21 mouse cellular contexts compared by ENCODE assay signal in genomic region chr13:53064681-53065080, GRCm38 (mm10).
DNase-seq lines count a peak whose midpoint lies in the region; ATAC-seq lines count a peak whose summit lies in the region.
"Had no signal": no experiment of that assay in that cellular context is flagged by ENCODE, and none has a peak within 500 bp of the region (broad histone marks: within the 10 kb centered on the region; RNA-seq: fewer than 3 reads in every experiment).

No protein-coding gene starts in this region.

- ATAC-seq in kidney, embryonic 15.5 days (replicated peaks; ENCODE audit: low FRiP score): no peak
- ATAC-seq: forebrain, postnatal 0 days; midbrain, embryonic 16.5 days had no signal

- H3K4me2 ChIP-seq in kidney, embryonic 15.5 days: no peak overlapping the region
- H3K4me2 ChIP-seq: hindbrain, embryonic 13.5 days; limb, embryonic 15.5 days; neural tube, embryonic 13.5 days had no signal

- peaks cover 10% of the 10 kb centered on the region; the same call in 1 of the 2 replicates for H3K4me1 ChIP-seq in heart, embryonic 10.5 days
- H3K4me1 ChIP-seq in kidney, embryonic 15.5 days: peaks cover 18% of the 10 kb centered on the region
- H3K4me1 ChIP-seq in brown adipose tissue, adult 24 weeks (ENCODE audit: control insufficient read depth, insufficient read depth, insufficient read length, low read length): peaks cover 9% of the 10 kb centered on the region

- no peak overlapping the region for H3K9ac ChIP-seq in kidney, embryonic 15.5 days
- H3K9ac ChIP-seq: forebrain, postnatal 0 days; hindbrain, embryonic 13.5 days; limb, embryonic 15.5 days; neural tube, embryonic 13.5 days had no signal

- peak; percentile 22 to 25 for DNase-seq in heart, adult 18-20 months
- DNase-seq in heart, embryonic 10.5 days (ENCODE audit: low spot score): no peak
- DNase-seq in kidney, adult 8-10 months: peak; percentile 69 to 72
- peak; percentile 78 for DNase-seq in kidney, adult 9 months
- DNase-seq in c-Kit-positive CD71-positive TER-119-positive erythroid progenitor cells, embryonic 14.5 days (ENCODE audit: low spot score): no peak
- DNase-seq: adrenal gland, adult 2 months; cerebellum, adult 8-10 months; forebrain, postnatal 0 days; gastrocnemius, postnatal 36 days; layer of hippocampus, adult 9-11 months; right cerebral cortex, postnatal 4 days; thymus, adult 18-20 months had no signal

- no peaks in the 10 kb centered on the region for H3K27me3 ChIP-seq in heart, embryonic 10.5 days (ENCODE audit: insufficient read depth, poor library complexity, severe bottlenecking)
- H3K27me3 ChIP-seq in kidney, embryonic 15.5 days: peaks cover 3% of the 10 kb centered on the region; the same call in 1 of the 2 replicates
- H3K27me3 ChIP-seq: hindbrain, embryonic 13.5 days; limb, embryonic 15.5 days; neural tube, embryonic 13.5 days had no signal

- no peak overlapping the region for H3K4me3 ChIP-seq in heart, embryonic 10.5 days
- H3K4me3 ChIP-seq in kidney, embryonic 15.5 days (replicated peaks): no peak overlapping the region
- no peak overlapping the region for H3K4me3 ChIP-seq in brown adipose tissue, adult 24 weeks (ENCODE audit: insufficient read depth, low read depth, low read length)
- H3K4me3 ChIP-seq: hindbrain, embryonic 13.5 days; limb, embryonic 15.5 days; midbrain, embryonic 10.5 days; myocyte; neural tube, embryonic 13.5 days had no signal

- 86% methylated on average over 1 of the region's 1 CpGs for WGBS in heart, embryonic 10.5 days
- WGBS in kidney, embryonic 15.5 days: 94% methylated on average over 1 of the region's 1 CpGs

- H3K27ac ChIP-seq in heart, embryonic 10.5 days: no peak overlapping the region
- H3K27ac ChIP-seq in kidney, embryonic 15.5 days: no peak overlapping the region
- peak overlapping the region; percentile 39; the same call in 1 of the 2 replicates for H3K27ac ChIP-seq in brown adipose tissue, adult 24 weeks (replicated peaks; ENCODE audit: low read depth, low read length)
- H3K27ac ChIP-seq: hindbrain, embryonic 13.5 days; kidney, postnatal 0 days; limb, embryonic 15.5 days; midbrain, embryonic 10.5 days; neural tube, embryonic 13.5 days had no signal

- no peaks in the 10 kb centered on the region for H3K36me3 ChIP-seq in heart, embryonic 10.5 days
- no peaks in the 10 kb centered on the region for H3K36me3 ChIP-seq in kidney, embryonic 15.5 days
- H3K36me3 ChIP-seq: hindbrain, embryonic 13.5 days; limb, embryonic 15.5 days; midbrain, embryonic 10.5 days; neural tube, embryonic 13.5 days had no signal

- no peaks in the 10 kb centered on the region for H3K9me3 ChIP-seq in heart, embryonic 10.5 days
- no peaks in the 10 kb centered on the region for H3K9me3 ChIP-seq in kidney, embryonic 15.5 days (replicated peaks)
- H3K9me3 ChIP-seq: hindbrain, embryonic 13.5 days; limb, embryonic 15.5 days; midbrain, embryonic 10.5 days; neural tube, embryonic 13.5 days had no signal

Comparison
In these comparisons a context has a peak if more than half of its experiments do, and no peak if none do; other contexts are left out.
1. DNase-seq: peak in heart, adult 18-20 months (2 of 2), kidney, adult 8-10 months (2 of 2) and kidney, adult 9 months (single experiment); none in heart, embryonic 10.5 days (single experiment) and c-Kit-positive CD71-positive TER-119-positive erythroid progenitor cells, embryonic 14.5 days (single experiment).